Mouse (Mus musculus) right cerebral cortex, postnatal 10 days (tissue): Measurements from ENCODE around the gene Mastl.

Source experiments
- DNase-seq, 2 experiments: peaks; one replicate each; pipeline ENCODE4 v3.0.0; 2021; ENCODE audit warnings: low spot score in 2 of 2

Mastl gene

DNA sequence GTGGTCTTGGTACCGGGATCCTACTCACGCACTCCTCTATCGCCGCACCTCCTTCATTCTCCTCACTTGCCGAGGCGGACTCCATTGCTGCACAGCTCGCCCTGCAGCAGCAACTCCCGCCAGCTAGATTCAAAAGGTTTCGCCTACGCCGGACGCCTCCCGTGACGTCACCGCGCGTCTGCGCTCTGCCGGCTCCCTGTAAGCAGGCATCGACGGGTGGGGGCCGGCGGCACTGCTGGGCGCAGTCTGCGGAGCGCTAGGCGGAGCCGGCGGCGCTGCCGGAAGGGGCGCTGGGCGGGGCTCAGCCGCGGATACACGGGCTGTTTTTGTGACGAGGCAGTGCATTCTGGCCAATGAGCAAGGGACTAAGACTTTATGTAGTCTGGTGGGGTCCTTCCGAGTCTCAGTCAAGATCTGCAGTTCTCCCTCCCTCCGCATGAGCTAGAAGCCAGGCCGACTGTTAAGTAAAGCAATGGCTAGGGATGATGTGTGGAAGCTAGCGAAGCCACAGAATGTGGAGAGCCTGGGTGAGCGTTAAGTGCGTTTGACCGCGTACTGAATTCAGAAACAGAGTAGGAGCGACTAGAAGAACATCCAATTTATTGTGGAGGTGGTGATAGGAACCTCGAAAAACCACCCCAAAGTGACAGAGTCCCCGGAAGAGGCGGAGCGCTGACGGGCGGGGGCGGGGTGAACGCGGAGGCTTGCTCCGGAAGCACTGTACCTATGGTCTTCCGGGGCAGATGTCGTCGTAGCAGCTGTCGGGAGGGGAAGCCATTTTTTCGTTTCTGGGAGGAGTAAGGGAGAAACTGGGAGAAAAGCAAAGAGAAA is at the start of gene Mastl, which contains the start of gene Yme1l1:
TSS of gene Mastl (minus strand) at position 248 of the 831 bp plus-strand sequence.
TSS of gene Yme1l1 (plus strand) at position 593 of the 831 bp plus-strand sequence.
- DNase-seq, result peak; percentile 99

DNA sequence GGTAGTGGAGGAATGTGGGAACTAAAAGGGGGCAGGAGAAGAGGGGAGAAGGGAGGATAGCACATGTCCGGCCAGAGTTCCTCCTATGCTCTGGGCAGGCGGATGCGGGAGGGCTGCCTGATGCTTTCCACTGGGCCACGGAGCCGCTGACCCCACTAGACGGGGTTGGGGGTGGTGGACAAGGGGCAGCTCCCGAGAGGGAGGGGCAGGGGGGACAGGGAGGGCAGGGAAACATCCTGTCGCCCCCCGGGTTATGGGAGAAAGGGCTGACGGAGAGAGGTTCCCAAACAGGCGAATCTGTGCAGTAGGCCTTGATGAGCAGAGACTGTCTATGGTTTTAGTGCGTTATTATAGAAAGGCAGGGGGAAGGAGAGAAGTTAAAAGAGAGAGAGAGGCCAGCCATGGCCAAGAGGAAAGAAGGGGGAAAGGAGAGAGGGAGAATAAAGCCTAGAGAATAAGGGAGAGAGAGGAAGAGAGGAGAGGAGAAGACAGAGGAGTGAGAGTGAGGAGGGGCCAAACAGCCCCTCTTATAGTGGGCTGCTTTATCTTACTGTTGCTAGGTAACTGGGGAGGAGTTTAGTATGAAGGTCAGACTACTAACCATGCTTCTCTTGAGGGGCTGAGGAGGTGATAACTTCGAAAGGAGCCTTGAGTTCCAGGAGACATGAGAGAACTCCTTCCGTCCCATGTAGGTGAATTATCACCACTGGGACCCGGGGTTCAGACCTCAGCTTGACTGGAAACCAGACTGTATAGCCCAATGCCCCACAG is 47.3 kb upstream of the Mastl start:
- DNase-seq, result peak in 1 of 2 experiments; percentile 23

DNA sequence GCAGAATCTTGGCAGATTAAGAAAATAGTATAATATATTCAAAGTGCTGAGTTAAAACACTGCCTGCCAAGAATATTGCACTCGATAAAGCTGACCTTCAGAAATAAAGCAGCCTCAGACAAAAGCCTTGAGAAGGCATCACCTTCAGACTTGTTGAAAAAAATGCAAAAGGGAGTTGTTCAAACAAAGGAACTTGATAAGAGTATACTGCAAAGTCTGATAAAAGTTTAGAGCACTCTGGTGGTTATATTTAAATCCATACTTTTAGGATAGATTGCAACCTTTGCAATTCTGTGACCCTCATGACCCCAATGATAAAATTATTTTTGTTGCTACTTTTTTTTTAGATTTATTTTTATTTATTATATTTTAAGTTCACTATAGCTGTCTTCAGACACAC is 45.2 kb upstream of the Mastl start:
- DNase-seq, result no peak

DNA sequence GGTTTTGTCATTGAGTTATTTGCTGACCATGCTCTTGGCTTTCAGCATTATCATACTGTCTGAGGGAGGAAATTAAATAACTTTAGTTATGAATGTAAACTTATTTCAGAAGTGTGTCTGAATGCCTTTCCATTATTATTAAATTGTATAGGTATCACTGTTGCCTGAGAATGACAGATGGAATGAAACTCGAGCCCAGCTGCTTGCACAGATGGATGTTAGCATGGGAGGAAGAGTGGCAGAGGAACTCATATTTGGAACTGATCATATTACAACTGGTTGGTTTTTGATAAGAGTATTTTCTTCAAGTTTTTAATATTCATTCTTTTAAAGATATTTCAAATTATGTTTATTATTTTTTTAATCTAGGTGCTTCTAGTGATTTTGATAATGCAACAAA is 38.5 kb upstream of the Mastl start:
- peak in 1 of 2 experiments; percentile 23 for DNase-seq

DNA sequence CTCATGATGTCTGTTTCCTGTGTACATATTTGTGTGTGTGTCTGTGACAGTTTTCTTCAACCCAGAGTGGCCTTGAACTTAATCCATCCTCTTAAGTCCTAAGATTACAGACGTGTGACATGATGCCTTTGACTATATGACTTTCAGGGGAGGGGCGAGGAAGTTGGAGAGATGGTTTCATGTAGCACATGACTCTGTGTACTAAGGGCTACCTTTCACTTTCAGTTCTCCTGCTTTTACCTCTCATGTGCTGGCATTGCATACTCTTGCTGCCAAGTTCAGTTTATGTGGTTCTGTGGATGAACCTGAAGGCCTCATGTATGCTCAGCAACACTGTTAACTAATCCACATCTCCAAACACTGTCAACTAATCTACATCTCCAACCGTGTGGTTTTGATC is 16.5 kb upstream of the Mastl start:
- no peak for DNase-seq

DNA sequence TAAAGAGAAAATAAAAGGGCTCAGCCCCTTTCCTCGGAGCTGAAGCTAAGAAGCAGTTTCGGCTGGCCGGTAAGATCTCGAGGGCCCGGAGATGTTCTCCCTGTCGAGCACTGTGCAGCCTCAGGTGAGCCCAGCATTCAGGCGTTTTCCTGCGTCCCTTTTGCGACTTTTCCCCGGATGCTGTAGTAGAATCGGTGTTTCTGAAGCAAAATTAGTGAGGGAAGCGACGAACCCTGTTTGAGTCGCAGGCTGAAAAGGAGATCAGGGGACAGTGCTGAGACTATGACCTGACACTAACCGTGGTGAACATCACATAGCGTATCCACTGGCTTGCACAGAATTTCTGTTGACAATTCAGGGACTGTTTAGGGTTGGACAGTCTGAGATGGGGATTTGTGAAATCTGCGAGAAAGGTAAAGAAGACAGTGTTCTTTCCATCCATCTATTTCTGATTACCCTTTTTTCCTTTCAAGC is 821 bp upstream of the Mastl start:
- no peak for DNase-seq

DNA sequence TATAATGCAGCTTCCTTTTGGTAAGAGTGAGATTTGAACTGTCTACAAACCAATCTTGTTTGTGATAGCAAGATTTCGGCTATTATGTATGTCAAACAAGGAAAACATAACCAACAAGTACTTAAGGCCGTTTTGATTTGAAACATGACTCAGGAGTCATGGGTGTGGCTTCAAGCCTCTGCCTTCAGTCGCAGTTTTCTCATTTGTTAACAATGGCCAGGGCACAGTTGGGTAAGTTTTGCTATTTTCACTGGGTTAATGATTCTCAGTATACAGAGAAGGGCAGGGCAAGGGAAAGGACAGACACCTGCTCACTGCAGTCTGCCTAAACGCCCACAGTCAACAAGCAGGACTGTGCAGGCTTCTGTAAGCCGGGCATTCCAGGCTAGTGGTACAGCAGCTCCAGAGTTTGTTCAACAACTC is 614 bp downstream of the Mastl start:
- no peak for DNase-seq

DNA sequence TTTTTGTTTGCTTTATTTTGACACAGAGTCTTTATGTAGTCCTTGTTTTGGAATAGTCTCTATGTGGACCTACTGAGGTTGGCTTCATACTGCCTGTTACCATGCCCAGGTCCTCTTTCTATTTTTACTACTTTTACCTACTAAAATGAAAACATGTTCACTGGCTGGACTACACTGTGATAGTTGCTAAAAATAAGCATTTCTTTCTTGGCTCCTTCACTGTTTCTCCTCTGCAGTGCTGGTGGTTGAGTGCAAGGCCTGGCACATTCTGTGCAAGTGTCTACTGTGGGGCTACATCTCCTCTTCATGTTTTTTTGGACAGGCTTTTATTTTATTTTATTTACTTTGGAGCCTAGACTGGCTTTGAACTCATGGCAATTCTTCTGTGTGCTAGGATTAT is 36.3 kb downstream of the Mastl start:
- DNase-seq, result no peak

DNA sequence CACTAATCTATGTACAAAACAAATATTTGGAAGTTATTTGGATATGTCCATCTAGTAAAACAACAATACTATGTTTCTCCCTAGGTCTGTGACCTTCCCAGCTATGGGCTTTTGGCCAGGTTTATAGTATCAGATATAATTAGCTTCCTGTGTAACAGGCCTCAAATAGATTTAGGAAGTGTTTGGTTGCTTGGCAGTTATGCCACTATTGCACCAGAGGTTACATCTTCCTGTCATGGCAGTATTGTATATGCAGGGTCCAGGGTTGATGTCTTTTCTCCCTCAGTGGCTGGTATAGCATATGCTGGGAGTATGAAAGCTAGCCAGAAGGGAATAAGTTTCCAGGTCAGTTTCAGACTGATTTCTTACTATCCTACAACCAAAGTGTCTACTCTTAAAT is 53.6 kb downstream of the Mastl start:
- DNase-seq, result no peak

DNA sequence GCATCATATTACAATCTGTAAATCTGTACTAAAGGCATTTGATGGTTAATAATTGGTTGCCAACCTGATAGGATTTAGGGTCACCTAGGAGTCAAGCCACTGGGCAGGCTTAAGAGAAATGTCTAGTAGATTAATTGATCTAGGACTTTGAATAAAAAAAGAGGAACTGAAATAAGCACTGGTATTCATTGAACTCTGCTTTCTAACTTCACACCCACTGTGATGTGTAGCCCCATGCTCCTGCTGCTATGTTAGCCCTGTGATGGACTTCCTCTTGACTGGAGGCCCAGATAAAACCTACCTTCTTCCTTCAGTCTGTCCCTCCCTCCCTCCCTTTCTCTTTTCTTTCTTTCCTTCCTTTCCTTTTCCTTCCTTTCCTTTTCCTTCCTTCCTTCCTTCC is 58.8 kb downstream of the Mastl start:
- no peak for DNase-seq

DNA sequence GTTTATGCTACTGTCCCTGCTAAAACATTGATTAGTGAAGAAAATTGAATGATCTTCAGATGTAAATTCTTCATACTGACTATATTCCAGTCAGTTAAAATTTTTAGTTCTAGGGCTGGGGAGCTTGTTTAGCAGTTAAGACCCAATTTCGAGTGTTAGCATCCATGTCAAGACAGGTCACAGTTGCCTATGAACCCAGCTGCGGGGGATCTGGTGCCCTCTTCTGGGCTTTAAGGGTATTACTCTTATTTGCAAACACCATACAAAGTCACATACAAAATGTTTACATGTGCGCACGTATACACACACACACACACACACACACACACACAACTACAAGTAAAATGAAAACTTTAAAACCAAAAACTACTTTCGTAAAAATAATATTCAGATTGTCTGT is 63.6 kb downstream of the Mastl start:
- DNase-seq, result no peak

DNA sequence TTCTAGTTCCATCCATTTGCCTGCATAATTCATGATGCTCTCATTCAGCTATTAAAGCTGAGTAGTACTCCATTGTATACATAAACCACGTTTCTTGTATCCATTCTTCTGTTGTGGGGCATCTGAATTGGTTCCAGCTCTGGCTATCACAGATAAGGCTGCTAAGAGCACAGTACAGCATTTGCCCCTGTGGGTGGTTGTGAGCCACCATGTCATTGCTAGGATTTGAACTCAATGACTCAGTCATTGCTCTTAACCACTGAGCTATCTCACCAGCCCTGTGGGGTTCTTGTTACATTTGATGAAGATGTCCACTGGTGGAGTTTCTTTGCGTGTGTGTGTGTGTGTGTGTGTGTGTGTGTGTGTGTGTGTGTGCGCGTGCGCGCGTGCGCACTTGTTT is 71.3 kb downstream of the Mastl start:
- DNase-seq, result no peak

DNA sequence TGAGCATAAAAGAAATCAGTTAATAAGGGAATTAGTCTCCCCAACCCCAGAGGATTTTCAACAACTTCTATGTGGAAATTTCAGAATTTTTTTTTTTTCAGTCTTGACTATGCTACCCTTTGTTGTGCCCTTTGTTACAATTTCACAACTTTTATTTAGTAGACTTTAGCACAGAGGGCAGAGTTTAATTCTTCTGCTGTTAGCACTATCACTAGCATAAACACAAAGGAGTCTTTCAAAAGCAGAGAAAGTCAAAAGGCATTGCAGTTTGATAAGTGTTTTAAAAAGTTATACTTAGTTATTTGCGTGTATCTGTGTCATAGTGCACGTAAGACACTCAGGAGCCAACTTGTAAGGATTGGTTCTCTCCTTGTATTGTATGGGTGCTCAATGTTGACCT is 77.2 kb downstream of the Mastl start:
- DNase-seq, result no peak

DNA sequence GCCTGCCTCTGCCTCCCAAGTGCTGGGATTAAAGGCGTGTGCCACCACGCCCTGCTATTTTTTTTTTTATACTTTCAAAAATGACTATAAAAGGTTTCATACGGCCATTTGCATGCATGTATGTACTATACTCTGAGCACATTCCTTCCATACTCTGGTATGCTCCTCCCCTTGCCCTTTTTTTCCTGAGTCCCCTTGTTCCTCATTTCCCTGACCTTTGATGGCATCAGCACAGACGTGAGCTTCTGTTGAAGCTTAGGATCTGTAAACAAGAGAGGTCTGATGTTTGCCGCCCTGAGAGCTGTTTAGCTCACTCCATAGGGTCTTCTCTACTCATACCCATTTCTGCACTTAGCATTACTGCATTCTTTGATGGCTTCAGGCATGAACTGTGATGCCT is 78.1 kb downstream of the Mastl start:
- no peak for DNase-seq

DNA sequence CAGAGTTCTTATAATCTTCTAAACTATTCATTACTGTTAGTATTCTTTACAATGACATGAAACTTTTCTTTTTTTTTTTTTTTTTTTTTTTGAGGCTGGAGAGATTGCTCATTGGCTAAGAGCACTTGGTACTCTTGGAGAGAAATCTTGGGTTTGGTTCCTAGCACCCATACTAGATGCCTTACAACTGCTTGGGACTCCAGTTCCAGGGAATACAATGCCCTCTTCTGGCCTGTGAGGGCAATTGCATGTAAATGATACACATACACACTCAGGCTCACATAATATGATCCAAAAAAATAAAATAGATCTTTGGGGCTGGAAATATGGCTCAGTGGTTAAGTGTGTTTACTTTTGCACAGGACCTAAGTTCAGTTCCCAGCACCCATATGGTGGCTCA is 79.0 kb downstream of the Mastl start:
- DNase-seq, result no peak

DNA sequence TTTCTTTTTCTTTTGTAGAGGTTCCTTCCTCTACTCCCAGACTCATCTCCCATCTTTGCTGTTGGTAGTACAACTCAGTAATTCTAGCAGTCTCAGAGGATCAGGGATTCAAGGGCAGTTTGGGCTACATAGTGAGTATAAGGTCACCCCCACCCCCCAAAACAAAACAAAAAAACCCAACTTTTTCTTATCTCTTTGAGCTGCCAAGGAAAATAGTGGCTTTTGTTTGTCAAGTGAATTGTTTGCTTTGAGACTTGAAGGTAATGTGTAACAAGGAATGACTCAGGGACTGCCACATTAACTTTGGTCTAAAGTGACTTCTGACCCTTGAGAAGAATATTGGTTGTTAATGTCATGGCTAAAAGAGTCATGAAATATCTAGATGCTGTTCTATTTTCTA is 80.0 kb downstream of the Mastl start:
- DNase-seq, result no peak

DNA sequence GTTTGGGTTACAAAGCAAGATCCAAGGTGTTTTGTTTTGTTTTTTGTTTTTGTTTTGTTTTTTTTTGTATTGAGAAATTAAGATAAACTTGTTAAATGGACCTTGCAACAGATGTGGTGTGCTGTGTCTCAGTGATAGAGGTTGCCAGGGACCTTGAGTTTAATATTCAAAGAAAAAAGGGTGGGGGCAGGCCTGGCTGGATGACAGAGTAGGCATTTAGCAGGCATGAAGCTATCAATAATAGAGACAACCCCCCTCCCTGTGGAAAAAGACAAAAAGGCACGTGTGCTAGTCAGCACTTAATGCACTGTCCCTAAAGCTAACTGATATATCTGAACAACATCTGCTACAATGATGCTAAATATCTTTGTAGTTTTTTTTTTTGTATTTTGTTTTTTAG is 84.4 kb downstream of the Mastl start:
- no peak for DNase-seq

DNA sequence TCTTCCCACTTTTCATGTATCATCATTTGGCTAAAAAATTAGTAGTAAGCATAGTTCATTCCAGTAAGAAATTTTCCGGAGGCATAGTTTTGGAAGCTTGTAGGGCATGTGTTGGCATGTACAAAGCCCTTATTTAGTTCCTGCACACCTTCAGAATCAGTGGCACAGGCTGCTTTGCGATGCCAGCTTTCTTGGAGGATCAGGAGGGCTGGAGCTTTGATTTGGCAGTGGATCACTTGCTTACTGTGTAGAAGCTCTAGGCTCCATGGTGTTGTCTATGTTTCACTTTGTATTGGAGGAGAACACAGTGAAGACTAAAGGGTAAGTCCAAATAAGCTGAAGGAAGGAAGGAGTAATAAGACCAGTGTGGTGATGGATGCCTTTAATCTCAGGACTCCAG is 85.3 kb downstream of the Mastl start:
- no peak for DNase-seq

DNA sequence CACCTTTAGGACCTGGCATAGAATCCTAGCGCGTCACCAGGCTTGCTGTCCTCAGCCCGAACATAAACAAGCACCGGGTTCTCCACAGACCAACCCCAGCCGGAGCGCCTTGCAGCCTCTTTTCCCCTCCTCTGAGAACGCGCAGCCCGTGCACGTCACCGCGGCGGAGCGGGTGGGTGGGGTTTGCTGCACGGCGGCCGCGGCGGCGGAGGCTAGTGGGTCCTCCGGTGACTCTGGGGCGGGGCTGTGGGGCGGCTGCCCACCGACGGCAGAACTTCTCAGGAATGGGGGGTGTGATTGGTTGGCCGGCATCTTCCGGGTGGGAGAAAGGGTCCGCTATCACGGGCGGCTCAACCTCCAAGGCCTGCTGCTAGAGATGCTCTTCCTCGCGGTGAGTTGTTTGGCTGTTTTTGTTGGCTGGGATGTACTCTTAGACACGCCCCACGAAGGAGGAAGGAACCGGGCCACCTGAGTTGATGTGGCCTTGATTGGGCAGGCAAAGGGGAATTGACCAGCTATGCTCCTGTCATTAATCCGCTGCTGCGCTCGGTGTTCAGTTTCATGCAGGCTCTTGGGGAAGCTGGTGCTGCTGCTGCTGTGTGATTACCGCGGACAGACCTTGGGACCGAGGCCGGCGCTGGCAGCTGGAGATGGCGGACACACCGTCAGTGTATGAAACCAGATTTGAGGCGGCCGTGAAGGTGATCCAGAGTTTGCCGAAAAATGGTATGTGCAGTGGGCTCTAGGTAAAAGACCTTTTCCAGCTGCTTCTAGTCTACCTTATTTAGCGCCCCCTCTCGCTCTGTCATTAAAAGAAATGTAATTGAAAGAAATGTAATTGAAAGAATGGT is 86.7 kb downstream of the Mastl start:
- peak; percentile 96 for DNase-seq

DNA sequence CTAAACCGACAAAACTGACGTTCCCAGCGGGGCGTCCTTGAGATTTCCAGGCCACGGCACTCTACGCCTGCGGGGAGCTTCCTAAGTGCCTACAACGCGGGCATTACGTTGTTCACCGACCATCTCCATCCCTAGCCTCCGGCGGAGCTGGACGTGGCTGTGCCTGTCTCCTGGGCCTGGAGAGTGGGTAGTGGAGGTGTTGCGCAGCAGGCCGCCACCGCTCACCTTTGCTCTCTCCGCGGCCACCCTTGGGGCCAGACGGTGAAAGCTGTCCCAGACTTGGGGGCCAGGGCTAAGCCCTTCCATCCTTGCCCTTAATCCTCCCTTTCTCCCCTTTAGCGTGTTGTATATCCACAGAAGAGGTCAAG is 87.5 kb downstream of the Mastl start:
- no peak for DNase-seq

DNA sequence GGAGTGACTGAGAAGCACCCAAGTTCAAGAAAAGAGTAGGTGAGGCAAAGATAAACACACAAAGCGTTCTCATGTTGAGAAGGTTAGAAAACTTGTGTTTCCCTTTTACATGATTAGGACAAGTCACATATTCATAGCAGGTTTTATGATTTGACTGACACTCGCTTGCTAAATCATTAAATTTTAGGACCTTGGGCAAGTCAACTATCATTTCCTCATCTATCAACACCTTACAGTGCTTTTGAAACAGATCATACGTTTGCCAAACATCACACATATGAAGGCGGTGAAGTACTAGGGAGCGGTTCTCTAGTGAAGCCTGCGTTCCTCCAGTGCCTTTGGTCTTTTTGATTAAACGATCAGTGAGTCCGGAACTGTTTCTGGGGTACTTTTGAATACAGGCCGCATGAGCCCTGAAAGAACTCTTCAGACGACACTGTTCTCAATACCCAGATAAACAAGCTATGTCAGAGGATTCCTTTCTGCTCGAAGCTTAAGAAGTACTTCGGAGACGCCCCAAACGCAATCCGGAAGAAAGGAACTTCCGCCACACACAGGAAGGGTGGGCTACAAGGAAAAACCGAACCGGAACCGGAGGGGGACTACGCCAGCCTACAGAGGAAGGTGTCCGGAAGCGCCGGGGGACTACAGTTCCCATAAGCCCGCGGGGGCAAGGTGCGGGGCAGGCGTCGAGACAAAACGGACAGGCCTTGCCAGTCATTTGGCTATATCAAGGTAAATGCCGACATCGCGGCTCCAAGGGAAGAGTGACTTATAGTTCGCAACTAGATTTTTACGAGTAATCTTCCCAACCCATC is 88.1 kb downstream of the Mastl start, which contains the start of gene Acbd5:
TSS of gene Acbd5 (plus strand) at position 616 of the 818 bp plus-strand sequence.
- DNase-seq, result peak; percentile 97
